Mouse (Mus musculus): ENCODE data around the gene Mfsd6.

- no peak for TF ChIP-seq CTCF (IDR thresholded peaks at IDR 0.05; ENCODE audit: low read depth, low read length)
- no peak for TF ChIP-seq TAL1 (conservative IDR thresholded peaks at IDR 0.05; ENCODE audit: low read depth, low read length)
- TF ChIP-seq GATA1 (IDR thresholded peaks at IDR 0.05; ENCODE audit: borderline replicate concordance, low read length) = no peak
- TF ChIP-seq POLR2AphosphoS5 (IDR thresholded peaks at IDR 0.05; ENCODE audit: insufficient replicate concordance, low read depth, low read length) = no peak
Observed at GRCm38 (mm10) chr1:52652601-52653253, 74.5 kb downstream of the Mfsd6 start.
